Mouse (Mus musculus) bone marrow macrophage, adult 2 months (primary cell): ENCODE results near the gene Efcc1.

Experiments used
- CTCF ChIP-seq: IDR thresholded peaks from 2 replicates; pipeline ENCODE4 v1.5.1; 2012; ENCODE audit warnings: low read depth, mild to moderate bottlenecking, low read length, moderate library complexity
- POLR2A ChIP-seq: IDR thresholded peaks from 2 replicates; pipeline ENCODE4 v1.6.1; 2012; ENCODE audit warnings: mild to moderate bottlenecking, low read depth, low read length, borderline replicate concordance

- TF ChIP-seq POLR2A (no peak), CTCF (no peak)
Measured at GRCm38 (mm10) chr6:87736923-87737322, 6.3 kb downstream of the Efcc1 start.
